Mouse (Mus musculus): Measurements from ENCODE around the gene Strn4. TPM values are rescaled to one million over a fixed set of nuclear protein-coding genes. Genes with fewer than 3 reads are reported as not detected.

The Strn4 gene
- 121 and 149 TPM in 2 replicates for polyA plus RNA-seq (2015; fragmentation: Nextera tagmentation; extraction: Ambion mirVana)

DNA sequence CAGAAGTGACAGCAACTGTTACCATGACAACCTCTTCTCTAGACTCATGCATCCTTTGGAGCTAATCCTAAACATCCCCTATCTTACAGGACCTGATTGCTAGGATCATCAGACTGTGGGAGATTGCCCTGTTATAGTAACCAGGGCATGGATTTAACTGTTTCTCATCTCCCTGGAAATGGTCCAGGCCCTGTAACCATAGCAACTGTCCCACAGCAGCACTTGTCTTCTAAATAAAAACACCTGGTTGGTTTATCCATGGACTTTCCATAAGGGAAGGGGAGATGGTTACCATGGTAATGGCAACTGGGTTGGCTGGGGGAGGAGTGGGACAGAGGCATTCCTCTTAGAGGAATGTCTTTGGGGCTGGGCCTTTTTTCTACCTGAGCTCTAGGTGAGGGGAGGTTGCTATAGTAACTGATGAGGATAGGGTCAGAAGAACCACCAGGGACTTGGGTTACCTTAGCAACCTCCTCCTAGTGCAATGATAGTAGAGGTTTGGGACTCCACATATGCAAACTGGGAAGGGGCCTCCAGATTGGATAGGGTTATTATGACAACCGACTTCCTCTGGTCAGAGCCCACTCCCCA, at the start of gene Strn4:
Strn4 (plus strand) TSS at position 539 of the 591 bp plus-strand sequence.

DNA sequence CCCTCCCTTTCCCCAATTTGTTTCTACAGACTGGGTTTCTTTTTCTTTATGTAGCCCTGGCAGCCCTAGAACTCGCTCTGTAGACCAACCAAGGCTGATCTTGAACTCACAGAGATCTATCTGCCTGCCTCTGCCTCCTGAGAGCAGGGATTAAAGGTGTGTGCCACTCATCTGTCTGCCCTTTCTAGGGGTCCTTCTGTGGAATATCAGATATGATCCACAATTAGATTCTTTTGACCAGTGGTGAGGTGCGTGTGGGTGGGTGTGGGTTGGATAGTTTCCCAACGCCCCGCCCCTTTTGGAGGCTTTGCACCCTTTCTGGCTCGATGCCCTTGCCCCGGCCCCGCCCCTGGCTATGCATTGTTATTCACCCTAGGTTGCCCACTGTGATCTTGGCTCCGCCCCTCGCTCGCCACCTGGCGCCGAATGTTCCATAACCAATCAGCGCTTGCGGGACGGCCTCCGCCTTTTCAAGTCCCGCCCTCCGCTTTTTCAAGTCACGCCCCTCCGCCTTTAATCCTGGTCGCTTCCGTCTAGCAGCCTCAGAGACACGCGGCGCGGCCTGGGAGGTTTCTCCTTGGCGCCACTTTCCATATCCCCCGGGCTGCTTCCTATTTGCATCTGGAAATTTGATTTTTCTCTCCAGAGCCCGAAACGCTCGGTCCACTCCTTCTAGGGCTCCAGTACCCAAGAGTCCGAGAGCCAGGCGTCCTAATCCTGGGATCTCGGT, 34.7 kb upstream of the Strn4 start, which contains the start of gene Slc1a5:
Slc1a5 (plus strand) TSS at position 516 of the 730 bp plus-strand sequence.

DNA sequence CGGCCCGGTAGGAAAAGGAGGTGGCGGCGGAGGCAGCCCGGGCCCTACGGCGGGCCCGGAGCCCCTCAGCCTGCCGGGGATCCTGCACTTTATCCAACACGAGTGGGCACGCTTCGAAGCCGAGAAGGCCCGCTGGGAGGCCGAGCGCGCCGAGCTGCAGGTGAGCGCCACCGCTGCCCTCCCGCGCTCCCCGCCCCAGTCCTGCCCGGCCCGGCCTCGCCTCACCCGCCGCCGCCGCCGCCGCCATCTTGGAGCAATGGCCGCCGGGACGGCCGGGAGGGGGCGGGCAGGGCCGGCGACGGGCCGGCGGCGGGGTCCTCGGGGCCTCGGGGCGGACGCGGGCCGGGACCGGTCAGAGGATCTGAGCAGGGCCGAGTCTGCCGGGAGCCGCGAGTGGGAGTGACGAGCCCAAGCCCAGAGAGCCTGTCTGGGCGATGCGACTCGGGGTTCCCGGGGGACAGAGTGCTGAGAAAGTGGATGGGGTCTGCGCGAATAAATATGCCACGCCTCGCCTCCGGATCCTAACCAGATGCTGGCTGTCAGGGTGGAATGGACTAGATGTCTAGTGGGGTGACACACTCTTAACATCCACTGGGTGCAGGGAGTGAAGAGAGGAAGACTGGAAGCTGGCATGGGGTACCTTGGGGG, 910 bp downstream of the Strn4 start, which contains the start of gene Fkrp:
Fkrp (minus strand) TSS at position 258 of the 648 bp plus-strand sequence.

DNA sequence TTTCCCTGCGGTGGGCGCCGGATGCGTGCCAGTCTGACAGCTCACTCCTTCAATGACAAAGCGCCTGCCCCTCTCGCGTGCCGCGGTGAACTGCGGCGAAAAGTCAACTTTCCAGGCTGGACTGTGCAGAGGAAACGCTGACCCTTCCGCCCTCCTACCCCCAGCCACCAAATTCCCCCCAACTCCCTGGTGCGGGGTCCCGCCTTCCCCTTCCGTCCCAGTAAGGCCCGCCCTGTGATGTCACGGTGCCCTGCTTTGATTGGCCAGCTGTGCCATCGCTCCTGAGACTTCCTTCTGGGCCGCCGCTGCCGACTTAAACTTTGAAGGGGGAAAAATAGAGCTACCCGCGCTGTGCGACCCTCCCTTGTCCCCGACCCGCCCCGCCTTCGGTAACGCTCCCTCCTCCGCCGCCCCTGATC, 27.0 kb downstream of the Strn4 start, which contains the start of gene Prkd2:
Prkd2 (plus strand) TSS at position 258 of the 419 bp plus-strand sequence.

DNA sequence AGATGAGACGGTGACA, 59.4 kb downstream of the Strn4 start, which contains the start of gene Dact3:
Dact3 (plus strand) TSS at position 8 of the 16 bp plus-strand sequence.

Other genes starting within 250 kb of the Strn4 start
- 23.5 and 25.8 TPM in 2 replicates for gene Arhgap35, start 200.9 kb upstream of the Strn4 start, polyA plus RNA-seq (2015; fragmentation: Nextera tagmentation; extraction: Ambion mirVana)
- gene Ceacam15, start 140.2 kb upstream of the Strn4 start, polyA plus RNA-seq (2015; fragmentation: Nextera tagmentation; extraction: Ambion mirVana): 0.25 TPM in 1 of 2 replicates, not detected in the other
- gene Ceacam9, start 94.0 kb upstream of the Strn4 start, polyA plus RNA-seq (2015; fragmentation: Nextera tagmentation; extraction: Ambion mirVana): 0.33 and 0.57 TPM in 2 replicates
- 513 and 574 TPM in 2 replicates for gene Ap2s1, start 77.5 kb upstream of the Strn4 start, polyA plus RNA-seq (2015; fragmentation: Nextera tagmentation; extraction: Ambion mirVana)
- 8.7 and 10.1 TPM in 2 replicates for gene Slc1a5, start 34.5 kb upstream of the Strn4 start, polyA plus RNA-seq (2015; fragmentation: Nextera tagmentation; extraction: Ambion mirVana)
- 43.6 and 49.7 TPM in 2 replicates for gene Fkrp, start 843 bp downstream of the Strn4 start, polyA plus RNA-seq (2015; fragmentation: Nextera tagmentation; extraction: Ambion mirVana)
- 5.4 and 6.6 TPM in 2 replicates for gene Prkd2, start 27.0 kb downstream of the Strn4 start, polyA plus RNA-seq (2015; fragmentation: Nextera tagmentation; extraction: Ambion mirVana)
- 11.2 and 15.7 TPM in 2 replicates for gene Dact3, start 59.4 kb downstream of the Strn4 start, polyA plus RNA-seq (2015; fragmentation: Nextera tagmentation; extraction: Ambion mirVana)
- gene Gng8, start 75.9 kb downstream of the Strn4 start, polyA plus RNA-seq (2015; fragmentation: Nextera tagmentation; extraction: Ambion mirVana): 1.5 and 1.8 TPM in 2 replicates
- 0.37 TPM in 1 of 2 replicates, not detected in the other for gene Ptgir, start 90.6 kb downstream of the Strn4 start, polyA plus RNA-seq (2015; fragmentation: Nextera tagmentation; extraction: Ambion mirVana)
- 389 and 426 TPM in 2 replicates for gene Calm3, start 108.2 kb downstream of the Strn4 start, polyA plus RNA-seq (2015; fragmentation: Nextera tagmentation; extraction: Ambion mirVana)
- gene Pnmal2, start 128.8 kb downstream of the Strn4 start, polyA plus RNA-seq (2015; fragmentation: Nextera tagmentation; extraction: Ambion mirVana): 148 and 154 TPM in 2 replicates
- 40.6 and 46.3 TPM in 2 replicates for gene Pnmal1, start 143.8 kb downstream of the Strn4 start, polyA plus RNA-seq (2015; fragmentation: Nextera tagmentation; extraction: Ambion mirVana)
- gene Gm42372, start 167.2 kb downstream of the Strn4 start, polyA plus RNA-seq (2015; fragmentation: Nextera tagmentation; extraction: Ambion mirVana): 10.7 and 12.8 TPM in 2 replicates
- 2.6 and 3.3 TPM in 2 replicates for gene Ccdc8, start 176.8 kb downstream of the Strn4 start, polyA plus RNA-seq (2015; fragmentation: Nextera tagmentation; extraction: Ambion mirVana)
- gene Ppp5c, start 212.0 kb downstream of the Strn4 start, polyA plus RNA-seq (2015; fragmentation: Nextera tagmentation; extraction: Ambion mirVana): 126 and 135 TPM in 2 replicates
- 3.0 and 4.4 TPM in 2 replicates for gene Hif3a, start 246.5 kb downstream of the Strn4 start, polyA plus RNA-seq (2015; fragmentation: Nextera tagmentation; extraction: Ambion mirVana)